In the genomic region with DNA sequence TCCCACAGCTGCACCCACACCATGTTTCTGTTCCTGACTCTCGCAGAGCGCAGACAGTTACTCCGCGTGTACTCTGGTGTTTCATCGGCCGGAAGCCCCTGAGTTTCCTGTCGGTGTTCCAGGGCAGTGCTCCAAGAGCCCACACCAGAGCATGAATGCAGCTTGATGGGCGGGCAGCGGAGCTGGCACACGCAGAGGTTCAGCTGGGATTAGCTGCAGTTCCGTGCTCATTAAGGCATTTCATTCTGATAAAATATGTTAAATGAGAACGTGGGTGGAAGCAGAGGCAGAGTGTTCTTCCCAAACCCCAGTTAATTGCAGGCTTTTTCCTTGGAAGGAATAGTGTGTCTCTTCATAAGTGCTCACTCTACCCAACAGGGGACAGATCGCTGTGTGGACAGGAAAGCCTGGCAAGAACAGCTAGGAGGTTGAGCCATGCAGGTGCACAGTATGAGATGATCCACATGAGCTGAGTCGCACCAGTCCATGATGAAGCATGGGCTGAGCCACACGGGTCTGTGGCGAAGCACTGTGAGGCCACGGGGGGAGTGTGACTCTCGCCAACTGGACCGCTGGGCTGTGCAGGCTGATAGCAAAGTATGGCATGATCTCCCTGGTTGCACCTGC, we compare ENCODE assay signal across 10 mouse cellular contexts.
A peak's percentile ranks its signal among the peaks of the same experiment; 100 is the strongest.
DNase-seq lines count a peak whose midpoint lies in the region; ATAC-seq and TF ChIP-seq lines count a peak whose summit lies in the region.
"Had no signal": no experiment of that assay in that cellular context is flagged by ENCODE, and none has a peak within 500 bp of the region (broad histone marks: within the 10 kb centered on the region; RNA-seq: fewer than 3 reads in every experiment).

No protein-coding gene starts in this region.

- H3K27me3 ChIP-seq in lung, postnatal 0 days (replicated peaks; ENCODE audit: insufficient read depth, low read length) = no peaks in the 10 kb centered on the region
- no peaks in the 10 kb centered on the region for H3K27me3 ChIP-seq in intestine, postnatal 0 days (replicated peaks; ENCODE audit: control insufficient read depth, insufficient read depth, low read length)
- H3K27me3 ChIP-seq: stomach, embryonic 15.5 days had no signal

- H3K27ac ChIP-seq in lung, postnatal 0 days (ENCODE audit: low read length) = no peak overlapping the region
- no peak overlapping the region for H3K27ac ChIP-seq in intestine, postnatal 0 days (ENCODE audit: low read depth, low read length)
- H3K27ac ChIP-seq: kidney, postnatal 0 days; stomach, embryonic 15.5 days had no signal

- H3K4me3 ChIP-seq in lung, postnatal 0 days (ENCODE audit: low read depth, low read length) = no peak overlapping the region
- no peak overlapping the region for H3K4me3 ChIP-seq in intestine, postnatal 0 days (ENCODE audit: low read depth, low read length)
- H3K4me3 ChIP-seq: embryonic facial prominence, embryonic 12.5 days; stomach, embryonic 15.5 days had no signal

- no peak for TF ChIP-seq EP300 in lung, postnatal 0 days (IDR thresholded peaks at IDR 0.05)

- WGBS in lung, postnatal 0 days = 72% methylated on average over 19 of the region's 19 CpGs
- WGBS in intestine, postnatal 0 days = 82% methylated on average over 19 of the region's 19 CpGs

- ATAC-seq in lung, postnatal 0 days = no peak
- ATAC-seq in intestine, postnatal 0 days = no peak

- TF ChIP-seq CTCF in lung, postnatal 0 days (IDR thresholded peaks at IDR 0.05) = no peak
- no peak for TF ChIP-seq CTCF in intestine, postnatal 0 days (IDR thresholded peaks at IDR 0.05; ENCODE audit: low read depth)

- H3K9ac ChIP-seq in lung, postnatal 0 days (replicated peaks; ENCODE audit: low read depth) = no peak overlapping the region
- H3K9ac ChIP-seq in intestine, postnatal 0 days (ENCODE audit: low read depth, low read length) = no peak overlapping the region
- H3K9ac ChIP-seq: embryonic facial prominence, embryonic 12.5 days; stomach, embryonic 15.5 days had no signal

- DNase-seq in lung, postnatal 10 days = peak; percentile 41
- no peak for DNase-seq in lung, postnatal 0 days (ENCODE audit: low spot score)
- peak; percentile 33 to 59 for DNase-seq in frontal cortex, postnatal 25 days (ENCODE audit: low spot score in 2 of 2)
- DNase-seq in left cerebral cortex, adult 11 months (ENCODE audit: low spot score) = peak; percentile 68
- DNase-seq in right cerebral cortex, postnatal 4 days = peak; percentile 66
- DNase-seq in spleen, postnatal 36 days (ENCODE audit: low spot score in 2 of 2) = no peak

- no peak overlapping the region for H3K4me2 ChIP-seq in lung, postnatal 0 days (replicated peaks; ENCODE audit: low read depth, low read length)
- no peak overlapping the region for H3K4me2 ChIP-seq in intestine, postnatal 0 days (replicated peaks; ENCODE audit: low read depth)
- H3K4me2 ChIP-seq: embryonic facial prominence, embryonic 12.5 days; stomach, embryonic 15.5 days had no signal

- no peaks in the 10 kb centered on the region for H3K36me3 ChIP-seq in lung, postnatal 0 days (ENCODE audit: insufficient read depth, low read length)
- H3K36me3 ChIP-seq in intestine, postnatal 0 days (ENCODE audit: control insufficient read depth, insufficient read depth) = no peaks in the 10 kb centered on the region
- H3K36me3 ChIP-seq: embryonic facial prominence, embryonic 12.5 days; stomach, embryonic 15.5 days had no signal

- H3K4me1 ChIP-seq in lung, postnatal 0 days (ENCODE audit: insufficient read depth, low read depth, low read length) = no peaks in the 10 kb centered on the region
- no peaks in the 10 kb centered on the region for H3K4me1 ChIP-seq in intestine, postnatal 0 days (replicated peaks; ENCODE audit: control insufficient read depth, insufficient read depth, low read length)

- H3K9me3 ChIP-seq in lung, postnatal 0 days (ENCODE audit: low read length) = no peaks in the 10 kb centered on the region
- H3K9me3 ChIP-seq in intestine, postnatal 0 days (ENCODE audit: control insufficient read depth) = no peaks in the 10 kb centered on the region
- H3K9me3 ChIP-seq: embryonic facial prominence, embryonic 12.5 days; stomach, embryonic 15.5 days had no signal

Comparison
In these comparisons a context has a peak if more than half of its experiments do, and no peak if none do; other contexts are left out.
1. DNase-seq: peak in lung, postnatal 10 days (single experiment), frontal cortex, postnatal 25 days (2 of 2), left cerebral cortex, adult 11 months (single experiment) and right cerebral cortex, postnatal 4 days (single experiment); none in lung, postnatal 0 days (single experiment) and spleen, postnatal 36 days (0 of 2).